In the genomic region with DNA sequence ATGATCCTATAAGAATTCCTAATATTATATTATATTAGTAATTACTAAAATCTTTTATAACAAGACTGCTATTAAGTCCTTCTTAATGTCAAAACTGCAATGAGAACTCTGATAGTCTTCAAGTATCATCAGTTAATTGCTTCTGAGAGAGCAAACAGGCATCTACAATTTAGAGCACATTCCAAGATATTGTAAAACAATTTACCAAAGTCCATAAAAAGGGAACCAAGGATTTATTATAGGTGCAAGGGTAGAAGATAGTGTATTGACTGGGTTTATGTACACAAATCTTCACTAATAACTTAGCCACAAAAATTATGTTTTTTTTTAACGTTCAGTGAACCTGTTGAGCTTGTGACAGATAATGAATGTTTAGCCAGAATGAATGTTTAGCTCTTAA, we compare ENCODE assay signal across 46 mouse cellular contexts. TPM values are rescaled to one million over a fixed set of nuclear protein-coding genes. Genes with fewer than 3 reads are reported as not detected.
"Had no signal": no experiment of that assay in that cellular context is flagged by ENCODE, and none has a peak within 500 bp of the region (broad histone marks: within the 10 kb centered on the region; RNA-seq: fewer than 3 reads in every experiment).

No protein-coding gene starts in this region.

- H3K9me3 ChIP-seq: limb, embryonic 10.5 days; limb, embryonic 12.5 days; limb, embryonic 13.5 days; limb, embryonic 15.5 days; liver, embryonic 12.5 days; liver, embryonic 13.5 days; liver, embryonic 15.5 days; lung, embryonic 15.5 days; megakaryocyte, embryonic 14.5 days; midbrain, embryonic 10.5 days; midbrain, embryonic 12.5 days; midbrain, embryonic 13.5 days; midbrain, embryonic 15.5 days; neural tube, embryonic 12.5 days had no signal

- ATAC-seq: liver, embryonic 12.5 days; liver, postnatal 0 days; lung, postnatal 0 days; midbrain, embryonic 13.5 days; midbrain, embryonic 15.5 days; midbrain, embryonic 16.5 days had no signal

- H3K4me2 ChIP-seq: limb, embryonic 12.5 days; limb, embryonic 13.5 days; limb, embryonic 15.5 days; liver, embryonic 11.5 days; liver, embryonic 12.5 days; liver, embryonic 13.5 days; liver, embryonic 15.5 days; lung, embryonic 14.5 days; lung, embryonic 15.5 days; midbrain, embryonic 11.5 days; midbrain, embryonic 12.5 days; midbrain, embryonic 13.5 days; midbrain, embryonic 15.5 days; neural tube, embryonic 12.5 days had no signal

- H3K27me3 ChIP-seq: limb, embryonic 12.5 days; limb, embryonic 13.5 days; limb, embryonic 15.5 days; liver, embryonic 12.5 days; liver, embryonic 13.5 days; lung, embryonic 15.5 days; midbrain, embryonic 12.5 days; midbrain, embryonic 13.5 days; midbrain, embryonic 15.5 days; neural tube, embryonic 12.5 days had no signal

- H3K9ac ChIP-seq: limb, embryonic 12.5 days; limb, embryonic 13.5 days; limb, embryonic 15.5 days; liver, embryonic 12.5 days; liver, embryonic 13.5 days; liver, embryonic 14.5 days; liver, embryonic 15.5 days; liver, postnatal 0 days; lung, embryonic 14.5 days; lung, embryonic 15.5 days; midbrain, embryonic 12.5 days; midbrain, embryonic 13.5 days; midbrain, embryonic 15.5 days; neural tube, embryonic 12.5 days had no signal

- DNase-seq: left cerebral cortex, postnatal 4 days; liver; liver, embryonic 13.5 days; liver, postnatal 0 days; lung, adult 18-20 months; lung, adult 2 months; lung, embryonic 14.5 days; lung, postnatal 10 days; lung, postnatal 14 days; lung, postnatal 36 days; lung, postnatal 4 days; midbrain, embryonic 14.5 days had no signal

- H3K27ac ChIP-seq: limb, embryonic 10.5 days; limb, embryonic 12.5 days; limb, embryonic 13.5 days; limb, embryonic 15.5 days; liver, embryonic 12.5 days; liver, embryonic 13.5 days; liver, embryonic 14.5 days; liver, embryonic 15.5 days; lung, embryonic 15.5 days; macrophage; midbrain, embryonic 10.5 days; midbrain, embryonic 12.5 days; midbrain, embryonic 13.5 days; midbrain, embryonic 15.5 days; neural tube, embryonic 12.5 days had no signal

- H3K4me3 ChIP-seq: limb, embryonic 10.5 days; limb, embryonic 12.5 days; limb, embryonic 13.5 days; limb, embryonic 15.5 days; liver, embryonic 12.5 days; liver, embryonic 13.5 days; liver, embryonic 15.5 days; lung, embryonic 15.5 days; megakaryocyte, embryonic 14.5 days; midbrain, embryonic 10.5 days; midbrain, embryonic 12.5 days; midbrain, embryonic 13.5 days; midbrain, embryonic 15.5 days; myocyte; neural tube, embryonic 12.5 days had no signal

- H3K4me1 ChIP-seq: lung, embryonic 15.5 days; midbrain, embryonic 10.5 days; midbrain, embryonic 12.5 days; midbrain, embryonic 13.5 days; midbrain, embryonic 15.5 days; neural tube, embryonic 12.5 days had no signal

- H3K36me3 ChIP-seq: limb, embryonic 10.5 days; limb, embryonic 12.5 days; limb, embryonic 13.5 days; limb, embryonic 15.5 days; liver, embryonic 12.5 days; liver, embryonic 13.5 days; liver, embryonic 15.5 days; lung, embryonic 15.5 days; midbrain, embryonic 10.5 days; midbrain, embryonic 12.5 days; midbrain, embryonic 13.5 days; midbrain, embryonic 15.5 days; neural tube, embryonic 12.5 days had no signal

RNA-seq across cellular contexts. Expression of gene Sept12, which starts 1.3 kb away (rescaled TPM):
- total RNA-seq: left cerebral cortex, postnatal 10 days; left cerebral cortex, postnatal 14 days; left cerebral cortex, postnatal 25 days; left cerebral cortex, postnatal 36 days; left cerebral cortex, postnatal 4 days; liver, adult 2 months; megakaryocyte progenitor cell, adult 5-6 weeks; megakaryocyte, adult 5-6 weeks; megakaryocyte-erythroid progenitor cell, adult 5-6 weeks; midbrain, postnatal 0 days; monocyte, adult 5-6 weeks had no signal
- polyA plus RNA-seq: limb, embryonic 10.5 days; limb, embryonic 11.5 days; limb, embryonic 13.5 days; limb, embryonic 15.5 days; liver, adult 2 months; liver, embryonic 11.5 days; liver, embryonic 12.5 days; liver, embryonic 13.5 days; liver, embryonic 15.5 days; liver, embryonic 16.5 days; liver, postnatal 0 days; lung, adult 2 months; lung, embryonic 16.5 days; macrophage; midbrain, embryonic 10.5 days; midbrain, embryonic 11.5 days; midbrain, embryonic 12.5 days; midbrain, embryonic 13.5 days; midbrain, embryonic 14.5 days; midbrain, embryonic 15.5 days; midbrain, embryonic 16.5 days; midbrain, postnatal 0 days; neural tube, embryonic 11.5 days; neural tube, embryonic 12.5 days had no signal

RNA-seq across cellular contexts. Expression of gene Smim22, which starts 8.1 kb away (rescaled TPM):
- total RNA-seq: left cerebral cortex, postnatal 10 days; left cerebral cortex, postnatal 14 days; left cerebral cortex, postnatal 25 days; left cerebral cortex, postnatal 36 days; left cerebral cortex, postnatal 4 days; megakaryocyte progenitor cell, adult 5-6 weeks; megakaryocyte, adult 5-6 weeks; megakaryocyte-erythroid progenitor cell, adult 5-6 weeks; midbrain, postnatal 0 days; monocyte, adult 5-6 weeks had no signal
- polyA plus RNA-seq: macrophage; midbrain, embryonic 11.5 days; midbrain, embryonic 12.5 days; midbrain, embryonic 14.5 days; midbrain, postnatal 0 days; neural tube, embryonic 11.5 days; neural tube, embryonic 12.5 days had no signal
